Mouse (Mus musculus) ovary, postnatal 10 days (tissue): ENCODE data around the gene Apobec2.

Source experiments
- DNase-seq: peaks from one replicate; pipeline ENCODE4 v3.0.0; 2022; ENCODE audit warnings: low spot score

Gene Apobec2

GRCm38 (mm10) chr17:48436487-48436886 lies 3.8 kb upstream of the Apobec2 start:
- no peak for DNase-seq

DNA sequence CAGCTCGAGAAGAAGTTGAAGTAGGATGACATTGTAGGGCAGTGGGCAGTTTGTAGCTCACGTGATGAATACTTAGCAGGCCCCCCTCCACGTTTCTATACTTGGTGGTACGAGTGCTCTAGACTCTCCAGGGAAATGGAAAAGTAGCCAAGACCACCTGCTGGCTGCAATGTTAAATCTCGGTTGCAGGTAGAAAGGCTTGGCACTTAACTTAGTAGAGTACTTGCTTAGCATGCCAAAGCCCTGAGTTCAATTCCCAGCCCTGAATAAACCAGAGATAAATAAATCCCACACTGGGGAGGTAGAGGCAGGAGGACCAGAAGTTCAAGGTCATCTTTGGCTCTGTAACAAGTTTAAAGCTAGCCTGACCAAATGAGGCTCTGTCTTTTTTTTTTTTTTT lies 1.7 kb upstream of the Apobec2 start:
- DNase-seq: no peak

GRCm38 (mm10) chr17:48433689-48434330 lies 1.1 kb upstream of the Apobec2 start:
- DNase-seq: no peak

GRCm38 (mm10) chr17:48433006-48433655 lies 401 bp upstream of the Apobec2 start:
- DNase-seq: no peak

GRCm38 (mm10) chr17:48431054-48431453 lies 1.7 kb downstream of the Apobec2 start:
- DNase-seq: no peak

DNA sequence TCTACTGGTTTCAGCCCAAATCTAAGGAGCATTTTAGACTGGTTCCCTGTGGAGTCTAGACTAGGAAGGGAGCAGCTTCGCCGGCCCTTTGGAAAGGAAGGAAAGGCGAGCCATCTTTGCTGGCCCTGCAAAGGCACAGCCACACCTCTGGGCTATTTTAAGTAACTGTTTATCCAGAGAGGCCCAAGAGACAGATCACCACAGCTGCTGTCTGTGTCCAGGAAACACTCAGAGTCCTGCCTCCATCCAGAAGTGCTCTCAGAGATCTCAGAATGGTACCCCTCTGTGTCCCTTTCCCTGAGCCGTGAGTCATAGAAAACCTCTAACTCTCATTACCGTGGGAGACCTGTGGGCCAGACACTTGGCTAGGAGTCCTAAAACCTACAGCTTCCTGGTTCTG lies 2.3 kb downstream of the Apobec2 start:
- no peak for DNase-seq

- no peak for DNase-seq
These were observed 4.7 kb downstream of the Apobec2 start for GRCm38 (mm10) chr17:48427852-48428530.

- DNase-seq: no peak
These were observed 5.6 kb downstream of the Apobec2 start for GRCm38 (mm10) chr17:48426991-48427750.

GRCm38 (mm10) chr17:48425823-48426612 lies 6.7 kb downstream of the Apobec2 start:
- DNase-seq: no peak

GRCm38 (mm10) chr17:48424237-48424636 lies 8.5 kb downstream of the Apobec2 start:
- no peak for DNase-seq

GRCm38 (mm10) chr17:48419571-48419970 lies 13.2 kb downstream of the Apobec2 start:
- no peak for DNase-seq

DNA sequence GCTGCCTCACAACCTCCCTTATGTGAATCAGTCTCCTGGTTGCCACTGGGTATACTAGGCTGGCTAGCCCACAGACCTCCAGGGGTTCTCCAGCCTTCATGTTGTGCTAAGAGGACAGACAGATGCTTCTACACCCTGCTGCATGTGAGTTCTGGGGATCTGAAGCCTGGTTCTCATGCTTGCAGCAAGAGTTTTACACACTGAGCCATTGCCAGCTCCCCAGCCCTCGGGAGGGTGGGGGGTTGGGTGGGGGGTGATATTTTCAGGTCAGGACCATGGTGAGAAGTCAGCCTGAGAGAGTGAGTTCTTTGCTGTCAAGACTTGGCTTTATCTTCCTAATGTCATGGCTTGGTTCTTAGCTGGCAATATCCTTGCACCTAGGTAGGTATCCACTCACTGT lies 13.9 kb downstream of the Apobec2 start:
- DNase-seq: no peak

DNA sequence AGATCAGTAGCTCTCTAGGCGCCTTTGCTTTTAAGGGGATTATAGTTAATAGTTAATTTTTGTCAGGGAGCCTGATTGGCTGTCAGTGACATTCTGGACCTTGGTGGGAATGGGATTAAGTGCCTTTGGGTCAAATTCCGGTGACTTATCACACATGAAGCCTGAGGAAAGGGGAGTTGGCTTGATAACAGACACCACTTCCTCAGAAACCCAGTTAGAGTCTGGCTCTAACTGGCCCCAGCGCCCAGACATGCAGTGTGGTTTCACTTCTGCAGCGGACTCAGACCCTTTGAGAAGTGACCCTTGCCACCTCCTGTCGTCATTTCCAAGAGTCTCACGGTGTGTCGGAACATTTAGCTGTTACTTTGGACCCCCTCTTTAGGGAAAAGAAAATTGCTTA lies 14.6 kb downstream of the Apobec2 start:
- DNase-seq: no peak

DNA sequence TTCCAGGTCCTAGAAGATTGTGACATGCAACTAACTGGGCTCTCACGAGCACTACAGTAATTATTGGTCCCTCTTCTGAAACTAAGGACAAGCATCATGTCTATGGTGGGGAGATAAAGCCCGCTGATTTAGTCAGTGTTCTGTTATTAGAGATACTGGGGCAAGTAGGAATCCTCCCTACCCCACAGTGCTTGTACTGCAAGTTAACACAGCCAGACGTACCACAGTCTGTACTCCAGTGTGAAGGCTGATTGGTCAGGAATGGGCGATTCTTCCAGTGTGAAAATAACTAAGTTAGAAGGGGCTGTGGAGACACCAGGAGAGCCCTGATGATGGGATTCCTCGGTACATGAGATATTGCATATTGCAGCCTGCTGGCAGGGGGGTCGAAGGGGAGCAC lies 15.2 kb downstream of the Apobec2 start:
- no peak for DNase-seq

GRCm38 (mm10) chr17:48416425-48417195 lies 16.1 kb downstream of the Apobec2 start:
- no peak for DNase-seq

GRCm38 (mm10) chr17:48416011-48416410 lies 16.7 kb downstream of the Apobec2 start:
- DNase-seq: no peak

DNA sequence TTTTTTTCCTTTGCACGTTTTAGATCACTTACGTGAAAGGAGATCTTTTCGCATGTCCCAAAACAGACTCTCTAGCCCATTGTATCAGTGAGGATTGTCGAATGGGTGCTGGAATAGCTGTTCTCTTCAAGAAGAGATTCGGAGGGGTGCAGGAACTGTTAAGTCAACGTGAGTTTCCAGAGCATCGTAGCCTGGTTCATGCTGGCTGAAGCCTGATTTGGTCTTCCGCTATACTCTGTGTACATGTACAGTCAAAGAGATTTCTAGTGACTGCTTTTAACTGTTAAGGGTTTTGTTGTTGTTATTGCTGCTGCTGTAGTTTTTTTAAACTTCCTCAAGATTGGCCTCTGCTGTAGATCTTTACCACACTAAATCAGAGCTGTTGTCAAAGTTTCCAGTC lies 21.5 kb downstream of the Apobec2 start:
- no peak for DNase-seq

GRCm38 (mm10) chr17:48410299-48410785 lies 22.4 kb downstream of the Apobec2 start:
- DNase-seq: no peak

- peak; percentile 100 for DNase-seq
These were observed 23.1 kb downstream of the Apobec2 start, which contains the start of the genes Nfya and Oard1 for GRCm38 (mm10) chr17:48409380-48410298. TSS of gene Nfya (minus strand) at chr17:48409906. TSS of gene Oard1 (plus strand) at chr17:48410014.
